Mouse (Mus musculus) embryonic stem cell, embryonic (primary cell): ENCODE results near the gene Kdm6b.

Source experiments
- CTCF ChIA-PET, 4 experiments: fragments of 300-600 bp in 2 of 4; fragments of 350-600 bp in 2 of 4; sonication (Branson Sonifier 250); formaldehyde crosslinking; loops; one replicate each; lab custom pipeline; 2022; ENCODE audit warnings: inconsistent platforms in 2 of 4; lab: Charles Lee
- POLR2A ChIA-PET, 4 experiments: fragments of 300-600 bp in 2 of 4; fragments of 350-600 bp in 2 of 4; sonication (Branson Sonifier 250); formaldehyde crosslinking; loops; one replicate each; lab custom pipeline; 2022; ENCODE audit warnings: antibody characterized with exemption in 4 of 4, inconsistent platforms in 1 of 4; lab: Charles Lee

Gene Kdm6b

DNA sequence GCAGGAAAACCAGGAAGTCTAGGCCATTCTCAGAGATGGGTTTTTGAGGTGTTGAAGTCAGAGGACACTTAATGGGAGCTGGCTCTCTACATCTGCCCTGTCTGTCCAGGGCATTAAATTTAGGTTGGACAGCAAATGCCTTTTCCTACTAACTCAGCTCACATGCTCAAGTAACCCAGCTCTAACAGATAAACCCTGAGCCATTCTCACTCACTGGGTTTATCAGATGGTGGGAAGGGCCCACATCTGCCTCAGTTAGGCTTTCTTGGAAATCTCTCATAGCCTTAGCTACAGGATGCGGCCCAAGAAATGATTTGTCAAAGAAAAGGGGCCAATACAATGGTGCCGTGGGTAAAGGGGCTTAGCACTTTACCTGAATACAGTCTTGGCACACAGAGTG lies 12.8 kb upstream of the Kdm6b start:
- ChIA-PET POLR2A (interaction anchor here (0.5 to 5.5 kb wide), 18 partner anchors 8 to 353 kb away, joined by 3 to 72 read pairs (median 5); partner anchors contain the start of genes Cyb5d1 (in 1 of the 4), Kcnab3 (in 1 of the 4), Kdm6b (in 1 of the 4) and Naa38 (in 1 of the 4)), CTCF (interaction anchor here in 1 of 4 experiments (1.4 kb wide), 1 partner anchor 12 kb away, joined by 4 read pairs; no protein-coding TSS in a partner anchor)

DNA sequence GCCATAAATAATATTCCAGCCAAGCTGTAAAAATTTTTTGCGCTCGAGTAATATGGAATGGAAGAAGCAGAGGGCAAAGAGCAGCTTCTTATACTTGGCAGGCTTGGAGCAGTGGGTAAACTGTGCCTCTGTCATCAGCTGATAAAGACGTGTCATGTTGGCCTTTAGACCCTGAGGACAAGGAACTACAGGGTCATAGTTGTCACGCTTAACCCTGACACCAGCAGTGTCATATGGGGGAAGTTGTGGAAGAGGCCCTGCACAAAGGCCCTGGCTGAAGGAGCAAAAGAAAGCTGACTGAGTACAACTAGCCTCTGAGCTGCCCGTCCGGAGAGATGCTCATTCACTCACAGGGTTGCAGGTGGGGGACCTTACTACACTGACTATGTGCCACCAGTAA lies 10.4 kb upstream of the Kdm6b start:
- POLR2A ChIA-PET, result interaction anchor here in 3 of 4 experiments (0.6 to 1.9 kb wide), 12 partner anchors 8 to 476 kb away, joined by 3 to 7 read pairs (median 3); no protein-coding TSS in a partner anchor
- CTCF ChIA-PET, result interaction anchor here in 3 of 4 experiments (0.6 to 1.0 kb wide), 3 partner anchors 8 to 172 kb away, joined by 3 to 5 read pairs (median 3); no protein-coding TSS in a partner anchor

DNA sequence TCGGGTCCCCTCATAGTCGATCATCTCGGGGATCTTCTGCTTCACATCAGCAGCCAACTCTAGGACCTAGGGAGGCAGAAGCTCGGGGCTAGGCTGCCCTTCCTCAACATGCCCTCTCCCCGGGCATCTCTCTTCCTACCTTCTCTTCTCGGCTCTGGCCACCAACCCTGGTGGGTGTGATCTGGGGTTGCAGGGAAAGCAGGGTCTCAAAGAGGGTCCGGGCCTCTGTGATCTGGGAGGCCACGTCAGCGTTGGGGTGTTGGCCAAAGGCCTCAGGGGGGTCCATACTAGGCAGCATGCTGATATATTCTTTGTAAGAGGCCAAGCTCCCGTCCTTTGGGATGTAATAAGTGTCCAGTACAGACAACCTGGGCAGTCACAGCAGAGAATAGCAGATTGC lies 9.4 kb upstream of the Kdm6b start:
- POLR2A ChIA-PET, result interaction anchor here in 2 of 4 experiments (0.8 to 6.9 kb wide), 5 partner anchors 10 to 16 kb away, joined by 3 to 136 read pairs (median 4); no protein-coding TSS in a partner anchor
- CTCF ChIA-PET, result no interaction called here

DNA sequence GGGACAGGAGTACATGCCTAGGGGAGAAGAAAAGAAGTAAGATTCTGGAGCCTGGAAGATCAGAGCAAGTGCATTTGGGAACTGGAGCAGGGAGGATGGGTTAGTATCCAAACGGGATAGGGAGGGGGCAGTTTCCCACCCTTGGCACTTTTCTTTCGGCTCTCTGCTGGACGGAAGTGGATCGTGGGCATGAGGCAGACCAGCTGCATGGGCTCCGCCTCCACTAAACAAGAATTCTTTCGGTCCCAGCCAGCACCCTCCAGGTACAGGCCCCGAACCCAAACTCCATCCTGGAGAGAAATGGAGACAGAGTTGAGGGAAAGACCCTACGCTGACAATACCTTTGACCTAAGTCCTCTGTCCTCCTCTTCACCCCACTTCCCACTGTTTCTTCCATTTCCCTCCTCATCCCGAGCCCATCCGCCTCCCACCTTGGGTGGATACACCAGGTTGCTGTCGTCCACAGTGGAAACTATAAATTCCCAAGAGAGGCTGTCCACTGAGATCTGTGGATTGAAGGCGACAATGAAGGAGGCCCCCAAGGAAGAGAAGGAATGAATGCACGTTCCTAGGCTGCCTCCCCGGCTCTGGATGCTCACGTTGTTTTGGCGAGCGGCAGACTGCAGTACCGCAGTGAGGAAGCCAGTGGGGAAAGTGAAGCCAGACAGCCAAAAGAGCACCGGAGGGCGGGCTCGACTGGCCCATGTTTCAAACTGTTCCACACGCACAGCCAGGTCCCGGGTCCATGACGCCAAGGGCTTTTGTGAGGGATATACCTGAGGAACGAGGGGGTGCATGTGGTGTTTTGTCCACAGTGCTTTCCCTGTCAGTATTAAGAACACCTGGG lies 7.9 kb upstream of the Kdm6b start:
- ChIA-PET CTCF (interaction anchor here in 1 of 4 experiments (0.6 to 3.7 kb wide), 5 partner anchors 7 to 165 kb away, joined by 3 to 10 read pairs (median 4); no protein-coding TSS in a partner anchor), POLR2A (interaction anchor here in 3 of 4 experiments (0.6 to 6.9 kb wide), 19 partner anchors 10 to 826 kb away, joined by 3 to 136 read pairs (median 4); partner anchors contain the start of genes Trp53 (in 2 of the 3), Wrap53 (in 2 of the 3), Cntrob (in 1 of the 3) and Cyb5d1 (in 1 of the 3))

DNA sequence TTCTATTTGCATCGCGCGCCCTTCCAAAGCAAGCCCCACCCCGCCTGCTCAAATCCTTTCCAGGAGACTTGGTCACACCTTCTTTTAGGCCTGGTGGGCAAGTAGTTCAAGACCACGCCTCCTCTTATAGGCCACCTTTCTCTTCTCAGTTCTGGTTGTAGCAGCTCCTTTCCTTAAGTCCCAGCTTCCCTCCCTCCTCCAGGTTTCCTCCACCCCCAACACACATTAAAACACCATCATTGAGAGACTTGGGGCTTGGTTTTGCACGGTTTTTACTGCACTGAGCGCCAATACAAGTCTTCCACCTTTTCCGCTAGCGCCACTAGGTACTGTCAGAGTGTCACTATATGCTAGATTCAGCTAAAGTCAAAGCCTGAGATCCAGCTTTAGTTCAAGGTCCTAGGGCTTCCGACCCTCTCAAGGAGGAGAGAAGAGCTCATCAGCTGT lies 7.1 kb upstream of the Kdm6b start:
- CTCF ChIA-PET, result interaction anchor here in 2 of 4 experiments (0.8 to 3.7 kb wide), 3 partner anchors 8 to 12 kb away, joined by 4 to 10 read pairs (median 6); no protein-coding TSS in a partner anchor
- POLR2A ChIA-PET, result interaction anchor here in 3 of 4 experiments (0.6 to 6.9 kb wide), 24 partner anchors 7 to 347 kb away, joined by 3 to 136 read pairs (median 4); partner anchors contain the start of genes Trp53 (in 2 of the 3), Wrap53 (in 2 of the 3), Cntrob (in 1 of the 3) and Cyb5d1 (in 1 of the 3)

DNA sequence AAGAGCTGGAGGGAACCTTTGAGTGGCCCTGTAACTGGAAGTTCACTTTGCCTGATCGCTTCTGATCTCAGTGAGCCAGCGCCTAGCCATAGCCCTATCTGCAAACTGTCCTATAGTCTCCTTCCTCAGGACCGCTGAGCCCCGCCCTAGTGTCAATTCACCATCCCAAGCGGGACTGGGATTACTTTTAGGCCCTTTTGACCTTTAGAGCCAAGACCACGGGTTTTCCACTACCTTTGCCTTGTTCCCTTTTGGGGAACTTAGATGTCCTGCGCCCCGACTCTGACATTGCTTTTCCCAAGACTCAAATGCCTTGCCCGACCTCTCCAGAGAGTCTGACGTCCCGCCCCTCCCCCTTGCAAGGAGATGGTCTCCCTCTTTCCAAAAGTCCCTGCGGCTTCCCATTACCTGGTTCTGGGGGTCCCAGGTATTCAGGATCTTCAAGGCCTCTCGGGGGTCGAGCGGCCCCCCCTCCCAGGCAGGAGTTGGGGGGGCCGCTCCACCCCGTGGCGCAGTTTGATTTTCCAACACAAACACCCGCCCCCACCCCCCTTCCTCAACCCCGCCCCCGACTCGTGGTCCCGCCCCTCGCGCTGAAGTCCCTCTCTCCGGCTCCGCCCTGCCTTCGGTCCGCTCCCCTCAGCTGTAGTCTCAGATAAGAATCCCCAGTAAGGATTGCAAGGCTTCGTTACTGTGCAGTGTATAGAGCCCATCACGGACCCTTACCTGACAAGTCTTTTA lies 6.5 kb upstream of the Kdm6b start:
- ChIA-PET POLR2A (interaction anchor here (0.6 to 6.9 kb wide), 32 partner anchors 7 to 346 kb away, joined by 3 to 136 read pairs (median 4); partner anchors contain the start of genes Cyb5d1 (in 2 of the 4), Naa38 (in 2 of the 4), Trp53 (in 2 of the 4) and Wrap53 (in 2 of the 4)), CTCF (interaction anchor here (0.6 to 3.7 kb wide), 7 partner anchors 9 to 514 kb away, joined by 3 to 10 read pairs (median 6); partner anchors contain the start of gene Gucy2e (in 1 of the 4))

DNA sequence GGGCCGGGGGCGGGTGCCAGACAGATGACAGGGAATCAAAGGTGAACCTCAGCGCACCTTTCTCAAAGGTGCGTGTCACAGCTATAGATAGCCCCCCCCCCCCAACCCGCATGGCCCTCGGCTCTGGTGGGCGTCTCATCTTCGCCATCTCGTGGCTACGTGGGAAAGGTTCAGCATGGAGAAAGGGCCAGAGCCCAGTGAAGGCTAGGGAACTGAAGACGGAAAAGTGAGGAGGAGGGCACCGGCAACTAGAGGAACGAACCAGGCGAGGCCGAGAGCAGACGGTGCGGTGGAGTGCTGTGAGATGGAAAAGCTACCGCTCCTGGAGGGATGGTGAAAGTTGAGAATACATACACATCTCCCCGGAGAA lies 6.0 kb upstream of the Kdm6b start:
- POLR2A ChIA-PET, result interaction anchor here (0.6 to 6.9 kb wide), 48 partner anchors 8 to 1013 kb away, joined by 3 to 136 read pairs (median 5); partner anchors contain the start of genes Cntrob (in 2 of the 4), Cyb5d1 (in 2 of the 4), Naa38 (in 2 of the 4) and Trappc1 (in 2 of the 4)
- CTCF ChIA-PET, result interaction anchor here (0.6 to 3.7 kb wide), 11 partner anchors 8 to 515 kb away, joined by 3 to 10 read pairs (median 4); partner anchors contain the start of gene Gucy2e (in 1 of the 4)

DNA sequence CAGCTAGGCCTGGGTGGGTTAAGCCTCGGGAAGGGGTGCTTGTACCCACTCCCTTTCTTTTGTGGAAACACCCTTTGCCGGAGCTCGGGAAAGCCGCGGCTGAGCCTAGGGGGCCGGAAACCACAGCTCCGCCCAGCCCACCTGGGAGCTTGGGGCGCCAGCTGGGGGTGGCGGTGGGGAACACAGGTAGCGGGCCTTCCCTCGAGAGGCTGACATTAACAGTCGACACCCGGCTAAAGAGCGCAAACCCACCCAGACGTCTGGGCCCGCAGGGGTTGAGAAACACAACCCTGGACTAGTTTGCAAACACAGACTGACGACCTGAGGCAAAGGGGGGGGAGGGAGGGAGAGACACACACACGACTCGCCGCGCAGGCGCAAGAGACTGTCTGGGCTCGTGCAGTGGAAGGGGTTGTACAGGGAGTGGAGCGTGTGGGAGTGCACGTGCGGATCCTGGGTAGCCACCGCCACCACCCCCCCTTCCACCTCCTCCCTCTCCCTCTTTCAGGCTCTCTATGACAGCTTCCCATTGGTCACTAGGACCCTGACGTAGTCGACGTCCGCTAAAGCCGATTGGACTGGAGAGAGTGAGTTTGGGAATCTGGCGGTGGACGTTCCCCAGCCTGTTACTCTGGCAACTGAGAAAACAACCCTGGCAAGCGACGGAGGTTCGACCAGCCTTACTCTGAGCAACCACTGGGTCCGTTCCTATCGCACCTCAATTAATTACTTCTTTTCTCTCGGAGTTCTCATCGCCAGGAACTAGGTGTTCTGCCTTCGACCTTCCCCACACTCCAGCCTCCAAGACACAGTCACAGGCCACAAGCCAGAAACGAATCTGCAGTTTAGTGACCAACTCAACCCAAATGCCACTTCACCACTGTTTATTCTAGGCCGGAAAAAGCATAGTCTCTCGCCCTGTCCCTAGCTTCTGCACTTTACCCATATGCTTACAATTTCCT lies 5.3 kb upstream of the Kdm6b start:
- ChIA-PET CTCF (interaction anchor here (0.5 to 3.7 kb wide), 13 partner anchors 8 to 544 kb away, joined by 3 to 10 read pairs (median 3); no protein-coding TSS in a partner anchor), POLR2A (interaction anchor here (0.6 to 6.9 kb wide), 78 partner anchors 8 to 1028 kb away, joined by 3 to 136 read pairs (median 5); partner anchors contain the start of genes Trp53 (in 3 of the 4), Wrap53 (in 3 of the 4), Cntrob (in 2 of the 4) and Cyb5d1 (in 2 of the 4))

DNA sequence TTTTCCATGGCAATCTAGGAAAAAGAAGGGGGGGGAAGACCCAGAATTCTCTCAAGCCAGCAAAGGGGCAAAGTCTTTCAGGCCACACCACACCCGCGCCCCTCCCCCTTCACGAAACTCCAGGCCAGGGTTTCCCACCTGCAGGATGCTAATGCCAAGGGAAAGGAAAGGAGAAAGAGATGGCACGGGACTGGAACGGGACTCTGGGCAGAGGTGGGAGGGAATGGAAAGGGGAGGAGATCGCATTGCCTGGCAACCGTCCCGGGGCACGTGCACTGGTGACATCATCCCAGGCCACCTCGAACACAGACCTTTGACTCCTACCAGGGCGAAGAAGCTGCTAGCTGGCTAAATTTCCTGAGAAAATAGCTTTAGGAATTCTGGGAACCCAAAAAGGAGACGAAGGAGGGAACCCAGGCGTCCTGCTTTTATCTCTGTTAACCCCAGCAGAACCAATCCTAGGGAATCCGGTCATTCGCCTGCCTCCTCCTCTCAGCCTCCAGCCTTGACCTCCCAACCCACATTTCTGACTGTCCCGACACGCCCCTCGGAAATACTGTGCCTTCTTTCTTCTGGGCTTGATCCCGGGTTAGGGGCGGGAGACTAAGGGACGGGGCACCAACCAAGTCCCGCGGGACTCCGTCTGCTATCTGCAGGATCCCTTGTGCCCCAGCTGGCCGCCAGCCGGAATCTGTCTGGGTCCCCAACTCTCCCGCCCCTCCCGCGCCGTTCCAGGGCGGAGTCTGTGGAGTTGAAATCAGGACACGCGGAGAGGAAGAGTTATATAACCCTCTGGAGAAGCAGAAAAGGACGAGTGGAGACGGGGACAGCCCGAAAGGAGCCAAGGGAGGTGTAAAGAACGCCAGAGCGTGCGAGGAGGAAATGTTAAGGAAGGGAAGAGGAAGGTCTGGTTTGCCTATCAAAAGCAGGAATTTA lies 4.2 kb upstream of the Kdm6b start:
- POLR2A ChIA-PET, result interaction anchor here (0.6 to 6.9 kb wide), 68 partner anchors 8 to 563 kb away, joined by 3 to 136 read pairs (median 5); partner anchors contain the start of genes Cyb5d1 (in 3 of the 4), Naa38 (in 3 of the 4), Trp53 (in 3 of the 4) and Wrap53 (in 3 of the 4)
- CTCF ChIA-PET, result interaction anchor here in 2 of 4 experiments (0.7 to 3.7 kb wide), 4 partner anchors 11 to 365 kb away, joined by 3 to 10 read pairs (median 4); partner anchors contain the start of gene Kcnab3 (in 1 of the 2)

DNA sequence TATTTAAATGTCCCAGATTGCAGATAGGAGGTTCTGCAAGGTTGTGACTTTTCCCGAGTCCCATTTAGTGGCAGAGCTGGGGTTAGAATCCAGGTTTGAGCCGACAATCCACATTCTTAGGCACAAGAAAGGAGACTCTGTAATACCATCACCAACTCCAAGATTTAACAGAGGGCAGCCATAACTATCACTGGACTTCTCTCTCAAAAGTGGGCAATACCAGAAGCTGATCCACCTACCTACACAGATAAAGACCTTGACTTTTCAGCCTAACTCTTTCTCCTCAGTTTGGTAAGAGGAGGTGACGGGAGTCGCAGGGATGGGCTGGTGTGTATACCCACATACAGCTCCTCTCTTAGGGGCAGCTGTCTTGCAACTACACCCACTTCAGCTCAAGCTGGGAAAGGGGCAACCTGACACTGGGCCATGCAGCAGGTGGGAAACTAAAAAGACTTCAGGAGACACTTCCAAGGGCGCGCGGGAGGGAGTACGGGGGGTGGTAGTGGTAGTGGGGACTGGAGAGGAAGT lies 3.5 kb upstream of the Kdm6b start:
- ChIA-PET CTCF (interaction anchor here in 2 of 4 experiments (0.5 to 1.2 kb wide), 4 partner anchors 90 to 364 kb away, joined by 3 to 4 read pairs (median 4); partner anchors contain the start of gene Kcnab3 (in 1 of the 2)), POLR2A (interaction anchor here (0.6 to 6.9 kb wide), 46 partner anchors 7 to 504 kb away, joined by 3 to 136 read pairs (median 6); partner anchors contain the start of genes Cyb5d1 (in 3 of the 4), Naa38 (in 3 of the 4), Trp53 (in 3 of the 4) and Wrap53 (in 3 of the 4))

DNA sequence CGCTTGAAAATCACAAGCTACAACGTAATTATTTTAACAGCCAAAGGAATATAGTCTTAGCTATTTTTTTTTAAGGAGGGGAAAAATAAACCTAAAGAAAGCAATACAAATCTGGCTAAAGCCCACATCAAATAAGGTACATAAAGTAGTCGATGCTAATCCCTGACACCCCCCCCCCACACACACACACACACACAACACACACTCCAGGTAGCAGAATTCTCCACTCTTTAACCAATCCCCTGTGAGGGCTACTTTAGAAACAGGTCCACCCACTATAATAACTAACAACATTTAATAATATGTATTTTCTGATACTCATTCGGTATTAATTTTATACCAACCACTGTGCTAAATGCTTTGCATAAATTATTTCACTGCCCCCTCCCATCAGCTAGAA lies 3.0 kb upstream of the Kdm6b start:
- CTCF ChIA-PET, result interaction anchor here in 2 of 4 experiments (0.5 to 0.7 kb wide), 5 partner anchors 34 to 363 kb away, joined by 4 to 7 read pairs (median 4); no protein-coding TSS in a partner anchor
- POLR2A ChIA-PET, result interaction anchor here (0.6 to 6.9 kb wide), 42 partner anchors 7 to 505 kb away, joined by 3 to 136 read pairs (median 5); partner anchors contain the start of genes Cyb5d1 (in 3 of the 4), Naa38 (in 3 of the 4), Trp53 (in 3 of the 4) and Wrap53 (in 3 of the 4)

DNA sequence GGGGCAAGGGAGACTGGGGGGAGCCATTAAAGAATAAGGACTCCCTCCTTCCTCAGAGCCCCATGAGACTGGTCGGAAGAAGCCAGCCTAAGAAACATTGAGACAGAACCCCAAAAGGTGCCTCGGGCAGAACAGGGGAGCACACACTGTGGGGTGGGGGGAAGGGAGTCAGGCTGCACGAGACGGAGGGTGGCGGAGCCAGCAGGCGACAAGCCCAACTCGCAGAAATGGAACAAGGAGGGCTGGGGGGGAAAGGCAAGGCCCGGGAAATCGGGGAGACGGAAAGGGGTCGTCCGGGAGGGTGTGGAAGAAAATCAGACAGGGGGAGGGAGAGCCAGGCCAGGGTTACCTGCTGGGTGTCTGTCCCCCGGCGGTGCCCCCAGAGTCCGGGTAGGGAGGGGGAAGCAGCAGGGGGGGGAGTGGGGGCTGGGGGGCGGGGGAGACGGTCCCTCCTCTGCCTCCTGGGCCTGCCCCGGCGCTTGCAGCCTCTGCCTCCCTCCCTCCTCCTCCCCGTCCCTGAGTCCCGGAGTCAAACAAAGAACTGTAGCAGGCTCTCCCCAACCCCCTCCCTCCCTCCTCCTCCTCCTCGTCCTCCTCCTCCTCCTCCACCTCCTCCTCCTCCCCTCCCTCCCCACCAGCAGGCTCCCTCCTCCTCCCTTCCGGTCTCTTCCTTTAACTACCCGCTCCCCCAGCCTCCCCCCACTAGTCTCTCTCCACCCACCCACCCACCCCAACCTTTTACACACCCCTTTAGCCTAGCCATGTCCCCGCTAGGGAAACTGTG lies 2.4 kb upstream of the Kdm6b start:
- POLR2A ChIA-PET, result interaction anchor here (0.6 to 6.9 kb wide), 34 partner anchors 7 to 506 kb away, joined by 3 to 136 read pairs (median 5); partner anchors contain the start of genes Cyb5d1 (in 3 of the 4), Naa38 (in 3 of the 4), Trp53 (in 3 of the 4) and Wrap53 (in 3 of the 4)
- CTCF ChIA-PET, result interaction anchor here in 2 of 4 experiments (0.6 kb wide), 3 partner anchors 33 to 93 kb away, joined by 4 to 7 read pairs (median 5); no protein-coding TSS in a partner anchor

DNA sequence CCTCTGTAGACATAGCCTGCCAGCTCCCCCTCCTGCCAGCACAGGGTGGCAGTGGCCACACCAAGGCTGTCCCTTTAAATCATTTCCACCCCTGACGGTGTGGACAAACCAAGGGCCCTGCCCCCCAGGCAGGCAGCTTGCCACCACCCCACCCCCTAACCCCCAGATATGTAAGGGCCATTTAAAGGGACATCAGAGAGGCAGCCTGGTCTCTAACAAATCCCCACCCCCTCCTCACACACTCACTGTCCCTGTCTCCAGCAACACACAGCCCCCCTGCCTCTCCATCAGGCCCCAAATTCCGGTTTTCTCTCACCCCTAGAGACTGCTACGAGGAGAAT lies 1.8 kb upstream of the Kdm6b start:
- ChIA-PET POLR2A (interaction anchor here in 3 of 4 experiments (0.6 to 2.0 kb wide), 6 partner anchors 12 to 242 kb away, joined by 3 to 5 read pairs (median 4); partner anchors contain the start of genes Cyb5d1 (in 1 of the 3) and Naa38 (in 1 of the 3)), CTCF (no interaction called here)
